Mouse (Mus musculus) ES-E14 (cell line): Measurements from ENCODE around the gene Plekhg2. TPM values are rescaled to one million over a fixed set of nuclear protein-coding genes. Genes with fewer than 3 reads are reported as not detected.

ENCODE experiments used
- DNase-seq: peaks from one replicate; pipeline ENCODE4 v3.0.0-alpha.2; 2013; ENCODE audit warnings: low read depth, low spot score
- H3K27ac ChIP-seq: 2 replicates; pipeline ENCODE4 v1.5.1; 2012; ENCODE audit warnings: low read depth, mild to moderate bottlenecking, low read length, moderate library complexity, mixed read lengths; ENCODE audit not compliant: poor library complexity, insufficient read depth, severe bottlenecking
- H3K36me3 ChIP-seq: 2 replicates; pipeline ENCODE4 v1.6.1; 2012; ENCODE audit warnings: mild to moderate bottlenecking, low read length, moderate library complexity, mixed read lengths; ENCODE audit not compliant: control insufficient read depth, poor library complexity, insufficient read depth, severe bottlenecking
- H3K4me1 ChIP-seq, 2 experiments: fragments of 150-350 bp in 1 of 2; sonication (generic) in 1 of 2; 2 replicates each; pipeline ENCODE4 v1.6.1; 2012; ENCODE audit warnings: low read length in 2 of 2, mild to moderate bottlenecking in 1 of 2, mixed read lengths in 1 of 2; ENCODE audit not compliant: control insufficient read depth in 2 of 2, insufficient read depth in 2 of 2, poor library complexity in 1 of 2
- H3K4me3 ChIP-seq, 2 experiments: fragments of 150-350 bp in 1 of 2; sonication (generic) in 1 of 2; 2 replicates each; pipeline ENCODE4 v1.5.1; 2012; ENCODE audit warnings: low read length in 2 of 2, low read depth in 1 of 2, mild to moderate bottlenecking in 1 of 2, mixed read lengths in 1 of 2; ENCODE audit not compliant: insufficient read depth in 1 of 2, poor library complexity in 1 of 2, severe bottlenecking in 1 of 2
- H3K9ac ChIP-seq: 2 replicates; pipeline ENCODE4 v1.6.1; 2012; ENCODE audit warnings: low read depth, mild to moderate bottlenecking, low read length, mixed read lengths; ENCODE audit not compliant: poor library complexity, insufficient read depth, severe bottlenecking
- H3K9me3 ChIP-seq: fragments of 150-350 bp; sonication (generic); 2 replicates; pipeline ENCODE4 v1.6.1; 2012; ENCODE audit warnings: low read depth, mild to moderate bottlenecking, low read length; ENCODE audit not compliant: control insufficient read depth, insufficient read depth
- CHD2 ChIP-seq: IDR thresholded peaks from 2 replicates; pipeline ENCODE4 v1.6.1; 2014; ENCODE audit warnings: mild to moderate bottlenecking, low read depth, low read length, inconsistent platforms
- HCFC1 ChIP-seq: IDR thresholded peaks from 2 replicates; pipeline ENCODE4 v1.6.1; 2012; ENCODE audit warnings: low read length, inconsistent platforms, borderline replicate concordance; ENCODE audit not compliant: insufficient read depth
- MAFK ChIP-seq: IDR thresholded peaks from 2 replicates; pipeline ENCODE4 v1.6.1; 2014; ENCODE audit warnings: mild to moderate bottlenecking, low read depth, low read length, inconsistent platforms; ENCODE audit not compliant: insufficient read depth
- ZC3H11A ChIP-seq: IDR thresholded peaks from 2 replicates; pipeline ENCODE4 v1.6.1; 2012; ENCODE audit warnings: low read depth, mild to moderate bottlenecking, inconsistent platforms, low read length, borderline replicate concordance
- ZNF384 ChIP-seq: IDR thresholded peaks from 2 replicates; pipeline ENCODE4 v1.6.1; 2012; ENCODE audit warnings: low read depth, low read length, inconsistent platforms
- in situ Hi-C, 2 experiments: fragments of 600-800 bp; cut with MboI; formaldehyde crosslinking; loops; one replicate each; pipeline ENCODE4 v1.15.1; 2025; ENCODE audit warnings: low sequenced_read_pairs in 2 of 2, inconsistent platforms in 1 of 2; ENCODE audit not compliant: unreplicated experiment in 2 of 2
- total RNA-seq: library from RNA; depleted of rRNA; stranded (reverse); fragments of 300-350 nt; gene quantifications from 2 replicates; pipeline ENCODE4 v1.2.3, GENCODE M21; 2012

Gene Plekhg2
- total RNA-seq, 1 experiment = 15.0 TPM

- H3K9me3 ChIP-seq = no peaks in the 10 kb centered on the region
- no peak overlapping the region for H3K27ac ChIP-seq
- peaks cover 17% of the 10 kb centered on the region for H3K36me3 ChIP-seq
- in situ Hi-C loops = no loop called here
- TF ChIP-seq MAFK = no peak
- no peak for TF ChIP-seq CHD2
- TF ChIP-seq ZC3H11A = no peak
- no peak for TF ChIP-seq ZNF384
- DNase-seq = no peak
- peaks cover 11 to 20% of the 10 kb centered on the region in 2 experiments; a peak in 3 of 4 replicates for H3K4me1 ChIP-seq
- no peak overlapping the region for H3K4me3 ChIP-seq
- H3K9ac ChIP-seq = peak overlapping the region; percentile 4; the same call in 1 of the 2 replicates
Observed at GRCm38 (mm10) chr7:28386007-28386406, 13.6 kb upstream of the Plekhg2 start.

DNA sequence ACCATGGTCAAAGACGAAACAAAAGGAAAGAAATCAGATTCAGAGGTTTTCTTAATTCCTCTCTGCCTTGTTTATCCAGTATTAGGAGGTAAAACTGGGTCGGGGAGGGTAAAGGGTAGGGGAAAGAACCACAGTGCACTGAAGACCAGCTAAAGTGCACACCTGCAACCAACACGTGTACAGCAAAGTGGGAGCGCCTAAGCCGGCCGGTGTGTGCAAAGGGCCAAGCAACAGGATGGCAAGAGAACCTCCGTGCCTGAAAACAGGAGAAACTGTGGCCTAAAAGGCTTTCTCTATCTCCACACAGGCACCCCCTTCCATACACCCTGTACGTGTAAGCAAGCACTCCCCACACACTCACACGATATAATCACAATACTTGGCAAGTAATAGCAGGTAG is 12.8 kb upstream of the Plekhg2 start:
- in situ Hi-C loops = no loop called here
- H3K4me3 ChIP-seq = no peak overlapping the region
- peaks cover 15 to 23% of the 10 kb centered on the region in 2 experiments; a peak in 3 of 4 replicates for H3K4me1 ChIP-seq
- peaks cover 12% of the 10 kb centered on the region for H3K36me3 ChIP-seq
- H3K9me3 ChIP-seq = no peaks in the 10 kb centered on the region
- TF ChIP-seq CHD2 = no peak
- no peak for TF ChIP-seq ZC3H11A
- TF ChIP-seq HCFC1 = no peak
- no peak for TF ChIP-seq ZNF384
- TF ChIP-seq MAFK = no peak
- no peak overlapping the region for H3K27ac ChIP-seq
- no peak overlapping the region for H3K9ac ChIP-seq
- DNase-seq = no peak

DNA sequence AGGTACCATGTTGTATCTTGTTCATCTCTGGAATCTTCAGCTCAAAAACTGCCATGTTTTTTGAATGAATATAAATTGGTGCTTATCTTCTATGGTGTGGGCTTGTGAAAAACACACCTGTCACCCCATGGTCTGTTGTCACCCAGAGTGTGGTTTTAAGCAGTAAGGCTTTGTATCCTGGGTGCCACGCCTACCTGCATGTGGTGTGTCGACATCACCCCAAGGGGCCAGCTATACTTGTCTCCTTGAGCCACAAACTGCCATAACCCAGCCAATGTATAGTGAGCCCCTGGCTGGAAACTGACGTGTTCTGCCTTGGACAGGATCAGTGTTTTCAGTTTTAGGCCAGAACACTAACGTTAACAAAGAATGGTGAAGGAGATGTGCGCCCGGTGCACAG is 11.8 kb upstream of the Plekhg2 start:
- no peak for DNase-seq
- no peak for TF ChIP-seq MAFK
- TF ChIP-seq ZC3H11A = no peak
- TF ChIP-seq HCFC1 = no peak
- no peak for TF ChIP-seq CHD2
- TF ChIP-seq ZNF384 = no peak
- no peaks in the 10 kb centered on the region for H3K9me3 ChIP-seq
- H3K4me3 ChIP-seq = no peak overlapping the region
- no peak overlapping the region for H3K27ac ChIP-seq
- no peak overlapping the region for H3K9ac ChIP-seq
- peaks cover 4% of the 10 kb centered on the region for H3K36me3 ChIP-seq
- in situ Hi-C loops = no loop called here
- peaks cover 15 to 23% of the 10 kb centered on the region in 2 experiments; a peak in 3 of 4 replicates for H3K4me1 ChIP-seq

DNA sequence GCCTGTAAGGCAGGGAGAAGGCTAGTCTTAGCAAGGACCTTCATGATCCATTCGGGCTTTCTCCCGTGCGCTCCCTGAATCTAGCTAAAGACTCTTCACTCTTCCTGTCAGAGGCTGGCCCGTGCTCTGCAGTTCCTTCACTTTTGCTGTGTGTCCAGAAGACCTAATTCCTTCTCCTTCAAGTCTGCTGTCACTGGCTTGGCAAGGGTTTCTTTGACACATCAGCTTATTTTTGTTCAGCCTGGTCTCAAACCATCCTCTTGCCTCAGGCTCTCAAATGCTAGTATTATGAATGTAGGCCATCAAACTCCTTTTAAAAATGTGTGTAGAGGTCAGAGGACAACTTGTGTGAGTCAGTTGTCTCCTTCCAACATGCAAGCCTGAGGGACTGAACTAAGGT is 11.2 kb upstream of the Plekhg2 start:
- in situ Hi-C loops = no loop called here
- Histone ChIP-seq H3K9ac (no peak overlapping the region), H3K4me1 (peaks cover 15 to 23% of the 10 kb centered on the region in 2 experiments; a peak in 3 of 4 replicates), H3K27ac (no peak overlapping the region), H3K36me3 (peaks cover 4% of the 10 kb centered on the region; the same call in 1 of the 2 replicates), H3K9me3 (no peaks in the 10 kb centered on the region), H3K4me3 (no peak overlapping the region)
- no peak for DNase-seq
- TF ChIP-seq ZC3H11A = no peak
- TF ChIP-seq MAFK = no peak
- no peak for TF ChIP-seq ZNF384
- no peak for TF ChIP-seq CHD2
- TF ChIP-seq HCFC1 = no peak

GRCm38 (mm10) chr7:28382981-28383396 is 10.6 kb upstream of the Plekhg2 start:
- Histone ChIP-seq H3K9me3 (no peaks in the 10 kb centered on the region), H3K36me3 (peaks cover 4% of the 10 kb centered on the region; the same call in 1 of the 2 replicates), H3K27ac (no peak overlapping the region), H3K4me1 (peaks cover 15 to 23% of the 10 kb centered on the region in 2 experiments; a peak in 3 of 4 replicates), H3K4me3 (peak overlapping the region in 1 of 2 experiments; percentile 23; a peak in 1 of 4 replicates), H3K9ac (no peak overlapping the region)
- TF ChIP-seq HCFC1 (no peak), CHD2 (no peak), ZNF384 (no peak), ZC3H11A (no peak), MAFK (no peak)
- in situ Hi-C loops = no loop called here
- no peak for DNase-seq
